Mouse (Mus musculus) embryonic facial prominence, embryonic 10.5 days (tissue): ENCODE results near the gene Capn1. TPM values are rescaled to one million over a fixed set of nuclear protein-coding genes. Genes with fewer than 3 reads are reported as not detected.

ENCODE experiments used
- DNase-seq: peaks from one replicate; pipeline ENCODE4 v3.0.0-alpha.2; 2017; ENCODE audit warnings: low spot score
- H3K27ac ChIP-seq: fragments of 300-500 bp; sonication (generic); replicated peaks from 2 replicates; pipeline ENCODE4 v1.5.1; 2016; ENCODE audit warnings: mild to moderate bottlenecking
- H3K27me3 ChIP-seq: fragments of 300-500 bp; sonication (generic); replicated peaks from 2 replicates; pipeline ENCODE4 v1.6.1; 2016; ENCODE audit warnings: low read depth, mild to moderate bottlenecking; ENCODE audit not compliant: poor library complexity, severe bottlenecking
- H3K36me3 ChIP-seq: fragments of 300-500 bp; sonication (generic); replicated peaks from 2 replicates; pipeline ENCODE4 v1.6.1; 2016; ENCODE audit warnings: mild to moderate bottlenecking, moderate library complexity
- H3K4me1 ChIP-seq: fragments of 300-500 bp; sonication (generic); 2 replicates; pipeline ENCODE4 v1.6.1; 2016
- H3K4me3 ChIP-seq: fragments of 300-500 bp; sonication (generic); 2 replicates; pipeline ENCODE4 v1.5.1; 2016; ENCODE audit warnings: mild to moderate bottlenecking, moderate library complexity
- H3K9me3 ChIP-seq: fragments of 300-500 bp; sonication (generic); 2 replicates; pipeline ENCODE4 v1.6.1; 2016; ENCODE audit warnings: mild to moderate bottlenecking
- WGBS: fragments of 180-500 bp; shearing (Covaris S2); methylation state at CpG from one replicate; pipeline ENCODE4 v1.1.7; 2016; 5-methylcytosine and 5-hydroxymethylcytosine counted together
- polyA plus RNA-seq: library from polyadenylated mRNA; unstranded; fragments of >200 nt; fragmentation: Nextera tagmentation; extraction: Ambion mirVana; gene quantifications from 2 replicates; pipeline ENCODE4 v1.2.1, GENCODE M21; 2016

Capn1 gene
- polyA plus RNA-seq, 1 experiment from 2014 or later: 3.2 TPM

GRCm38 (mm10) chr19:5955704-5956670 is 59.7 kb downstream of the Capn1 start:
- Histone ChIP-seq H3K4me1 (peaks cover 31% of the 10 kb centered on the region), H3K36me3 (peaks cover 96% of the 10 kb centered on the region), H3K9me3 (no peaks in the 10 kb centered on the region), H3K4me3 (peak overlapping the region; percentile 2; the same call in 1 of the 2 replicates), H3K27me3 (no peaks in the 10 kb centered on the region), H3K27ac (no peak overlapping the region; the same call in 1 of the 2 replicates)
- WGBS: 85% methylated on average over 28 of the region's 28 CpGs
- no peak for DNase-seq

- no peak for DNase-seq
- Histone ChIP-seq H3K4me3 (no peak overlapping the region), H3K27me3 (no peaks in the 10 kb centered on the region), H3K27ac (no peak overlapping the region), H3K4me1 (peaks cover 29% of the 10 kb centered on the region), H3K36me3 (peaks cover 96% of the 10 kb centered on the region), H3K9me3 (no peaks in the 10 kb centered on the region)
- WGBS: 91% methylated on average over 10 of the region's 10 CpGs
Measured at GRCm38 (mm10) chr19:5954936-5955335, 60.8 kb downstream of the Capn1 start.

- H3K27me3 ChIP-seq: no peaks in the 10 kb centered on the region
- DNase-seq: no peak
- peaks cover 96% of the 10 kb centered on the region for H3K36me3 ChIP-seq
- no peak overlapping the region for H3K27ac ChIP-seq
- H3K4me1 ChIP-seq: peaks cover 29% of the 10 kb centered on the region
- H3K4me3 ChIP-seq: no peak overlapping the region
- 88% methylated on average over 22 of the region's 22 CpGs for WGBS
- H3K9me3 ChIP-seq: no peaks in the 10 kb centered on the region
Measured at GRCm38 (mm10) chr19:5954031-5954710, 61.5 kb downstream of the Capn1 start.

GRCm38 (mm10) chr19:5953201-5953770 is 62.4 kb downstream of the Capn1 start:
- 0 out of 2 replicates have a peak overlapping the region, but pooled peaks have one; percentile 8 for H3K4me3 ChIP-seq
- H3K27ac ChIP-seq: peak overlapping the region; percentile 70; the same call in 1 of the 2 replicates
- no peaks in the 10 kb centered on the region for H3K9me3 ChIP-seq
- peaks cover 96% of the 10 kb centered on the region for H3K36me3 ChIP-seq
- WGBS: 93% methylated on average over 19 of the region's 19 CpGs
- peaks cover 29% of the 10 kb centered on the region for H3K4me1 ChIP-seq
- DNase-seq: no peak
- H3K27me3 ChIP-seq: no peaks in the 10 kb centered on the region

- no peaks in the 10 kb centered on the region for H3K27me3 ChIP-seq
- DNase-seq: peak; percentile 33
- H3K4me1 ChIP-seq: peaks cover 29% of the 10 kb centered on the region
- WGBS: 72% methylated on average over 13 of the region's 13 CpGs
- H3K27ac ChIP-seq: peak overlapping the region; percentile 70
- H3K36me3 ChIP-seq: peaks cover 96% of the 10 kb centered on the region
- no peaks in the 10 kb centered on the region for H3K9me3 ChIP-seq
- no peak overlapping the region; the same call in 1 of the 2 replicates for H3K4me3 ChIP-seq
Measured at GRCm38 (mm10) chr19:5952071-5952691, 63.5 kb downstream of the Capn1 start.

GRCm38 (mm10) chr19:5951631-5952030 is 64.1 kb downstream of the Capn1 start:
- DNase-seq: no peak
- H3K4me1 ChIP-seq: peaks cover 29% of the 10 kb centered on the region
- peaks cover 97% of the 10 kb centered on the region for H3K36me3 ChIP-seq
- no peaks in the 10 kb centered on the region for H3K9me3 ChIP-seq
- H3K27me3 ChIP-seq: no peaks in the 10 kb centered on the region
- no peak overlapping the region for H3K4me3 ChIP-seq
- H3K27ac ChIP-seq: peak overlapping the region; percentile 65; the same call in 1 of the 2 replicates
- WGBS: 93% methylated on average over 16 of the region's 16 CpGs

GRCm38 (mm10) chr19:5950218-5950617 is 65.5 kb downstream of the Capn1 start:
- Histone ChIP-seq H3K27ac (no peak overlapping the region), H3K36me3 (peaks cover 100% of the 10 kb centered on the region), H3K9me3 (no peaks in the 10 kb centered on the region), H3K4me3 (no peak overlapping the region), H3K4me1 (peaks cover 25% of the 10 kb centered on the region), H3K27me3 (no peaks in the 10 kb centered on the region)
- 94% methylated on average over 11 of the region's 11 CpGs for WGBS
- DNase-seq: no peak

- H3K4me1 ChIP-seq: no peaks in the 10 kb centered on the region
- no peak overlapping the region for H3K4me3 ChIP-seq
- peaks cover 100% of the 10 kb centered on the region for H3K36me3 ChIP-seq
- no peaks in the 10 kb centered on the region for H3K27me3 ChIP-seq
- no peak overlapping the region for H3K27ac ChIP-seq
- WGBS: 85% methylated on average over 8 of the region's 8 CpGs
- H3K9me3 ChIP-seq: no peaks in the 10 kb centered on the region
- DNase-seq: peak; percentile 7
Measured at GRCm38 (mm10) chr19:5945891-5946290, 69.8 kb downstream of the Capn1 start.

- no peaks in the 10 kb centered on the region for H3K4me1 ChIP-seq
- no peak overlapping the region for H3K27ac ChIP-seq
- 85% methylated on average over 7 of the region's 7 CpGs for WGBS
- no peak overlapping the region for H3K4me3 ChIP-seq
- DNase-seq: no peak
- H3K27me3 ChIP-seq: no peaks in the 10 kb centered on the region
- H3K9me3 ChIP-seq: no peaks in the 10 kb centered on the region
- H3K36me3 ChIP-seq: peaks cover 100% of the 10 kb centered on the region
Measured at GRCm38 (mm10) chr19:5945027-5945426, 70.7 kb downstream of the Capn1 start.

GRCm38 (mm10) chr19:5944145-5944544 is 71.6 kb downstream of the Capn1 start:
- WGBS: 85% methylated on average over 8 of the region's 8 CpGs
- H3K36me3 ChIP-seq: peaks cover 100% of the 10 kb centered on the region

GRCm38 (mm10) chr19:5943404-5943803 is 72.3 kb downstream of the Capn1 start:
- Histone ChIP-seq H3K36me3 (peaks cover 99% of the 10 kb centered on the region), H3K9me3 (no peaks in the 10 kb centered on the region)

More at GRCm38 (mm10) chr19:5944145-5944544, 71.6 kb downstream of the Capn1 start:
- H3K9me3 ChIP-seq: no peaks in the 10 kb centered on the region
- no peaks in the 10 kb centered on the region for H3K4me1 ChIP-seq
- no peaks in the 10 kb centered on the region for H3K27me3 ChIP-seq
- no peak overlapping the region for H3K4me3 ChIP-seq
- DNase-seq: no peak
- peak overlapping the region; percentile 14; the same call in 1 of the 2 replicates for H3K27ac ChIP-seq

GRCm38 (mm10) chr19:5942581-5942980 is 73.1 kb downstream of the Capn1 start:
- Histone ChIP-seq H3K4me3 (no peak overlapping the region), H3K9me3 (no peaks in the 10 kb centered on the region), H3K27me3 (no peaks in the 10 kb centered on the region), H3K4me1 (peaks cover 9% of the 10 kb centered on the region), H3K36me3 (peaks cover 91% of the 10 kb centered on the region), H3K27ac (no peak overlapping the region)
- WGBS: 92% methylated on average over 7 of the region's 7 CpGs
- DNase-seq: no peak

More at GRCm38 (mm10) chr19:5943404-5943803, 72.3 kb downstream of the Capn1 start:
- peaks cover 1% of the 10 kb centered on the region for H3K4me1 ChIP-seq
- DNase-seq: no peak
- 94% methylated on average over 15 of the region's 15 CpGs for WGBS
- no peak overlapping the region for H3K27ac ChIP-seq
- no peaks in the 10 kb centered on the region for H3K27me3 ChIP-seq
- no peak overlapping the region for H3K4me3 ChIP-seq
